Mouse (Mus musculus) embryonic facial prominence, embryonic 15.5 days (tissue): ENCODE measurements around the gene Grk1. TPM values are rescaled to one million over a fixed set of nuclear protein-coding genes. Genes with fewer than 3 reads are reported as not detected.

Experiments used
- polyA plus RNA-seq: library from polyadenylated mRNA; unstranded; fragments of >200 nt; fragmentation: Nextera tagmentation; extraction: Ambion mirVana; gene quantifications from 2 replicates; pipeline ENCODE4 v1.2.1, GENCODE M21; 2015

The Grk1 gene
- polyA plus RNA-seq, 1 experiment from 2014 or later: 0.04 TPM

Other genes with a start within 250 kb of the Grk1 start
- gene Lamp1, start 245.9 kb upstream of the Grk1 start, polyA plus RNA-seq: 334 and 345 TPM in 2 replicates
- 15.4 and 16.1 TPM in 2 replicates for gene Grtp1, start 204.5 kb upstream of the Grk1 start, polyA plus RNA-seq
- gene Adprhl1, start 150.9 kb upstream of the Grk1 start, polyA plus RNA-seq: 4.4 and 6.1 TPM in 2 replicates
- 29.4 and 29.7 TPM in 2 replicates for gene Dcun1d2, start 117.0 kb upstream of the Grk1 start, polyA plus RNA-seq
- gene Tmco3, start 116.9 kb upstream of the Grk1 start, polyA plus RNA-seq: 44.8 and 52.4 TPM in 2 replicates
- gene Tfdp1, start 66.3 kb upstream of the Grk1 start, polyA plus RNA-seq: 153 and 154 TPM in 2 replicates
- not detected in 2 replicates for gene Atp4b, start 8.3 kb upstream of the Grk1 start, polyA plus RNA-seq
- gene Tmem255b, start 30.1 kb downstream of the Grk1 start, polyA plus RNA-seq: 0.72 and 0.85 TPM in 2 replicates
- 51.4 and 61.1 TPM in 2 replicates for gene Gas6, start 89.4 kb downstream of the Grk1 start, polyA plus RNA-seq
- not detected in 2 replicates for gene 1700029H14Rik, start 157.4 kb downstream of the Grk1 start, polyA plus RNA-seq